Mouse (Mus musculus) ovary, postnatal 10 days (tissue): Measurements from ENCODE around the gene Ldlrad2.

Experiments
- DNase-seq: peaks from one replicate; pipeline ENCODE4 v3.0.0; 2022; ENCODE audit warnings: low spot score

The Ldlrad2 gene

DNA sequence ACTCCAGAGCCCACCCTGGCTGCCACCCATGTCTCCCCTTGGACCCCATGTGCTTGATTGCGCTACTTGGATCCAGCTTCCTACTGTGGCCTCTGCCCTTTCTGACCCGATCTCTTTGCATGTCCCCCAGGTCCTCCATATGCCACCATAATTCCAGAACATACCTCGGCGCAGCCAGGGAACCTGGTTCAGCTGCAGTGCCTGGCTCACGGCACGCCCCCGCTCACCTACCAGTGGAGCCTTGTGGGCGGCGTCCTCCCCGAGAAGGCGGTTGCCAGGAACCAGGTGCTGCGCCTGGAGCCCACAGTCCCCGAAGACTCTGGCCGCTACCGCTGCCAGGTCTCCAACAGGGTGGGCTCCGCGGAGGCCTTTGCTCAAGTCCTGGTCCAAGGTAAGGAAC lies 20.9 kb downstream of the Ldlrad2 start:
- DNase-seq: no peak

DNA sequence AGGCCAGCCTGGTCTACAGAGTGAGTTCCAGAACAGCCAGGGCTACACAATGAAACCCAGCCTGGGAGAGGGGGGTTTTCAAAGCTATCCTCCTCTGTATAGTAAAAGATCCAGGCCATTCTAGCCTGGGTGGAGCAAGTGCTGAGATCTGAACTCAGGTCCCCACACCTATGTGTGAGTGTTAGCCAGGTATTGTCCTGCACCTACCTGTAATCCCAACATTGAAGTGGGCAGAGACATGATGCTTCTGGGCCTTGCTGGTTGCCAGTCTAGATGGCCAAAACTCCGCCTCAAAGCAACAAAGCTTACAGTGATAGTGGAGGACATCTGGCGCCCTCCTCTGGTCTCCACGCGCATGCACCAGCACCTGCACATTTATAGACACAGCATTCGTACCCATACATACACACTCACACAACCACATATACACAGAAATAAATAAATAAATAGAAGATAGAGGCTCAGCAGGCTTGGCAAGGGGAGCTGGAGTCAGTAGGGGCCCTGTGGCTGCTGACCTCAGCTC lies 28.3 kb downstream of the Ldlrad2 start:
- DNase-seq: no peak

DNA sequence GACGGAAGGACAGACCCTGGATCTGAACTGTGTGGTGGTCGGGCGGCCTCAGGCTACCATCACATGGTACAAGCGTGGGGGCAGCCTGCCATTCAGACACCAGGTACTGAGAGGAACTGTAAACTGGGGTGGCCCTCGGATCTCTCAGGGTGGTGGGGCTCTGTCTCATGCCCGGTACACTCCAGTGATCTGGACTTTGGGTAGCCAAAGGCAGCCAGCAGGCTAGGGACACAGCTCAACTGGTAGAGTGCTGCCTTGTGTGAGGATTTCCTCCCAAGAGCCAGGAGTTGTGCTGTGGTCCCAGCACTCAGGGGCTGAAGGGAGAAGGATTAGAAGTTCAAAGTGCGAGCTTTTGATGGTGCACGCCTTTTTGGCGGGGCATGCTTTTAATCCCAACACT lies 28.8 kb downstream of the Ldlrad2 start:
- no peak for DNase-seq

DNA sequence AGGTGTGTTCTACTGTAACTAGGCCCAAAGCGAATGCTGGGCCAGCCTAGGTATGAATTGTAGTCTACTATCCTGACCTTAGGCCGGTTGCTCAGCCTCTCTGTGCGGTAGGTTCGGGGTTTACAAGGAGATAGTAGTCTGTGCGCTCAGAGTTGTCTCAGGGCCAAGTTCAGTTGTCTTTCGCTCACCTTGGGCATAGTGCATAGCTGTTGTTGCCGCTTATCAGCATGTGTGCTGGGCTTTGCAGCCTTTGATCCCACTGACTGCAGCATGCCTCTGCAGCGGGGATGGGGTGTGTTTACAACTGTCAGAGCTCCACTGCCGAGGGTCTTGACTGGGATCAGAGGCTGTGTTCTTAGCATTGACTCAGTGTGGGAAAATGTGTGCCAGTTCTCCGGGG lies 31.4 kb downstream of the Ldlrad2 start:
- no peak for DNase-seq

DNA sequence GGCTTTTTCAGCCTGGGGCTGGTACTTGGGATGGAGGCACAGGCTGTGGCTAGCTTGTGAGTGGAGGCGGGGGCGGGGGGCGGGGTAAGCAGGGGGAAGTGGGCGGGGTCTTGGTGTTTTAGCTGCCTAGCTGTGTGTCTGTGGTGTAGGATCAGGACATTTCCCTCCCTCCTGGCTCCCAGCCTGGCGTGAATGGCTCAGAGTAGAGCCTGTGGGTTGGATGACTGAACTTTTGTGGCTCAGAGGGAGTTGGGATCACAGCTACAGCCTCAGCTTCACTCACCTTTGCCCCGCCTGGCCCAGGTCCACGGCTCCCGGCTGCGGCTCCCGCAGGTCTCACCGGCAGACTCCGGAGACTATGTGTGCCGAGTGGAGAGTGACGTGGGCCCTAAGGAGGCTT lies 34.0 kb downstream of the Ldlrad2 start:
- DNase-seq: no peak

DNA sequence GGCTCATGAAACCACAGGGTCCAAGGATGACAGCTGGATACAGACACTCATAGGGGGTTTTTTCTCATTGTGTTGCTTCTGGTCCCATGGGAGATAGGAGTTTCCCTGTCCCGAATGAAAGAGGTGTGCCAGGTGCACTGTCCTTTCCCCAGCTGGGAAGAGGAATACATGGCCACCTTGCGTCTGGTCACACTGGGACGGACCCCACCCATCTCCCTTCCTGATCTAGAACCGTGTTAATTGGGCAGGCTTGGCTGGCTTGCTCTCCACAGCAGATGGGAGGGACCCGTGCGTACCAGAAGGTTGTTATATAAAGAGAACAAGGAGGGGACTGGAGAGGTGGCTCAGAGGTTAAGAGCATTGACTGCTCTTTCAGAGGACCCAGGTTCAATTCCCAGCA lies 46.5 kb downstream of the Ldlrad2 start:
- DNase-seq: no peak

DNA sequence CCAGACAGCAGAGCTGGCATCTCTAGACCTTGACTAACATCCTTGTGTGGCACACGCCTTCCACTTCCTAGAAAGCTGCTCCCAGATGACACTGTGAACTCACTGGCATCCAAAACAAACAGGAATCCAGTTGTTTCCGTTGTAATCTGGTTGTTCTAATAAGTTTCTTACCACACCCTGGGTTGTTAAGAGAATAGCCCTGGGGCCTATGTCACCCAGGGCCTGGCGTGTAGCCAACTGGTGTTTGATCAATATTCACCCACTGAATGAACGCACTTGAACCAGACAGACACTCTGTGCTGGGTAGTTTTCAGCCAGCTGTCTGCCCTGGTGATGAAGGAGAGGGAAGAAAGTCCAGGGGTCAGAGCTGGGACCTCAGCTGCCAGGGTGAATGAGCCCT lies 47.0 kb downstream of the Ldlrad2 start:
- no peak for DNase-seq

DNA sequence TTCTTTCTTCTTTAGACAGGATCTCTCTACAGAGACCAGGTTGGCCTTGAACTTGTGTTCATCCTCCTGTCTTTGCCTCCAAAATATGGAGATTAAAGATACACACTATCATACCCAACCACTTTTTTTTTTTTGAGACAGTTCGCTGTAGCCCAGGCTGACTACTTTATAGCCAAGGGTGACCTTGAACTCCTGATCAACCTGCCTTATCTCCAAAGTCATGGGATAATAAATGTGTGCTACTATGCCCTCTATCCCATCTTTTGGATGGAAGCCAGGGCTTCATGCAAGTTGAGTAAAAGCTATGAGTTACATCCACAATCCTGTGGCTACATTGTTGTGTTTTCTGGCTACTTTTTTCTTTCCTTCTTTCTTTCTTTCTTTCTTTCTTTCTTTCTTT lies 48.9 kb downstream of the Ldlrad2 start:
- DNase-seq: no peak
